Mouse (Mus musculus) olfactory bulb, adult 2 months (tissue): ENCODE data around the gene Szt2. TPM values are rescaled to one million over a fixed set of nuclear protein-coding genes. Genes with fewer than 3 reads are reported as not detected.

ENCODE experiments used
- H3K27ac ChIP-seq: fragments of 200-500 bp; 2 replicates; pipeline ENCODE4 v1.5.1; 2012; ENCODE audit warnings: low read depth, low read length; ENCODE audit not compliant: insufficient read depth
- H3K4me1 ChIP-seq: fragments of 200-500 bp; 2 replicates; pipeline ENCODE4 v1.6.1; 2012; ENCODE audit warnings: low read length; ENCODE audit not compliant: control insufficient read depth, insufficient read depth
- H3K4me3 ChIP-seq: fragments of 200-500 bp; 2 replicates; pipeline ENCODE4 v1.5.1; 2012; ENCODE audit warnings: mild to moderate bottlenecking, low read depth, low read length, moderate library complexity; ENCODE audit not compliant: insufficient read depth
- CTCF ChIP-seq: fragments of 200-500 bp; IDR thresholded peaks from 2 replicates; pipeline ENCODE4 v1.5.1; 2012; ENCODE audit warnings: low read depth, mild to moderate bottlenecking, low read length, moderate library complexity; ENCODE audit not compliant: insufficient read depth
- POLR2A ChIP-seq: fragments of 200-500 bp; IDR thresholded peaks from 2 replicates; pipeline ENCODE4 v1.6.1; 2012; ENCODE audit warnings: mild to moderate bottlenecking, low read depth, low read length, moderate library complexity; ENCODE audit not compliant: insufficient read depth
- WGBS: fragments of 180-500 bp; shearing (Covaris S2); methylation state at CpG from one replicate; pipeline ENCODE4 v1.1.7; 2018; 5-methylcytosine and 5-hydroxymethylcytosine counted together
- polyA plus RNA-seq: library from polyadenylated mRNA; stranded (reverse); fragments of >200 nt; gene quantifications from 2 replicates; pipeline ENCODE4 v1.2.4, GENCODE M21; 2012; ENCODE audit warnings: low replicate concordance; ENCODE audit not compliant: missing spikeins, insufficient read depth, insufficient read length

Gene Szt2
- polyA plus RNA-seq, 1 experiment: not detected

DNA sequence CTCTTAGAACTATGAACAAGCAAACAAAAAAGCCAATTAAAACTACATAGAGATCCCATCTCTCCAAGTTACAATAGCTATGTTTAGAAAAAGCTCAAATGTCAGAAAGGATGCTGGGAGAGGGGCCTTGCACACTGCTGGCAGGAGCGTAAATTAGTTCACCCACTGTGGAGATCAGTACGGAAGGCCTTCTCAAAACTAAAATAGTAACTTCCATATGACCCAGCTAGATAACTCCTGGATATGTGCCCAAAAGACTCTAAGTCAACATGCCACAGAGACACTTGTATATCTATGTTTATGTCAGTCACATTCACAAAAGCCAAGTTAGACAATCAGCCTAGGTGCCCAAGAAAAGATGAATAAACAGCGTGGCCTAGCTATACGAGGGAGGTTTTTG is 13.8 kb downstream of the Szt2 start:
- Histone ChIP-seq H3K4me1 (no peaks in the 10 kb centered on the region), H3K27ac (no peak overlapping the region), H3K4me3 (no peak overlapping the region)
- 82% methylated on average over 4 of the region's 4 CpGs for WGBS
- TF ChIP-seq POLR2A (no peak), CTCF (no peak)

- no peak overlapping the region for H3K27ac ChIP-seq
- 92% methylated on average over 6 of the region's 6 CpGs for WGBS
- no peaks in the 10 kb centered on the region for H3K4me1 ChIP-seq
- H3K4me3 ChIP-seq: no peak overlapping the region
- no peak for TF ChIP-seq POLR2A
- TF ChIP-seq CTCF: no peak
These were observed 14.6 kb downstream of the Szt2 start for GRCm38 (mm10) chr4:118394505-118394904.

DNA sequence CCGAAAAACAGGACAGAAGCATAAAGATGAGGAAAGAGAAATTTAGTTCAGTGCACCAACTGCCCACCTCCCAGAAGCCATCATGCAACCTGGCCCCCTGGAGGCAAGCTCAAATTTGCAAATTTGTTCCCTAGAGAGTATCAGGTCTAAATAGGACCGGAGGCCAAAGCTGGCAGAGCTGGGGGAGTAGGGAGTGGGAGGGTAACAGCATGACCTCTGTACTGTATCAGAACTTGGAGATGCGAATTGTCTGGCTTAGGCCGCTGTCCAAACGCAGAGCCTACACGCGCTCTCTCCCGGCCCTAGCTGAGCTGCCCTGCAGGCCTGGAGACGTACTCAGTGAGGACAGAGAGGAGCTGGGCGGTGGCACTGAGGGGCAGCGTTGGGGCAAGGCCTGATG is 18.9 kb downstream of the Szt2 start:
- Histone ChIP-seq H3K27ac (no peak overlapping the region), H3K4me3 (no peak overlapping the region), H3K4me1 (no peaks in the 10 kb centered on the region)
- 93% methylated on average over 11 of the region's 11 CpGs for WGBS
- TF ChIP-seq CTCF: no peak
- TF ChIP-seq POLR2A: no peak

DNA sequence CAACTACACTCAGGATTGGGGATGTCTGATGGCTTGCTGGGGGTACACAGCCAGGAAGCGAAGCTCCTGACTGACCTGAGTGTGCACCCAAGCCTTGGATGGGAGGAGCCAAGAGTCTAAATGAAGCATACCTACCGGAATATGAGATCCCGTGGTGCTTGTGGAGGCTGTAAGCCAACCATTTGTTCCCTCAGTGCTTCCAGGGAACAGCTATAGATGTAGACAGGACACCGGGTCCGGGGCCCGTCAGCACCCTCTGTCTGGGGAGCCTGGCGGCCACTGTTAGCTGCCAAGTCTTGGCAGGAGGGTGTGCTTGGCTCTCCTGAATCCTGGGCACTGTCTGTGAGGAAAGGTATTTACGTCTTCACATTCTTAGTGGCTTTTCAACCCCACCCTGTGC is 21.8 kb downstream of the Szt2 start:
- Histone ChIP-seq H3K4me3 (no peak overlapping the region), H3K4me1 (no peaks in the 10 kb centered on the region), H3K27ac (no peak overlapping the region)
- TF ChIP-seq POLR2A (no peak), CTCF (no peak)
- WGBS: 84% methylated on average over 8 of the region's 8 CpGs

DNA sequence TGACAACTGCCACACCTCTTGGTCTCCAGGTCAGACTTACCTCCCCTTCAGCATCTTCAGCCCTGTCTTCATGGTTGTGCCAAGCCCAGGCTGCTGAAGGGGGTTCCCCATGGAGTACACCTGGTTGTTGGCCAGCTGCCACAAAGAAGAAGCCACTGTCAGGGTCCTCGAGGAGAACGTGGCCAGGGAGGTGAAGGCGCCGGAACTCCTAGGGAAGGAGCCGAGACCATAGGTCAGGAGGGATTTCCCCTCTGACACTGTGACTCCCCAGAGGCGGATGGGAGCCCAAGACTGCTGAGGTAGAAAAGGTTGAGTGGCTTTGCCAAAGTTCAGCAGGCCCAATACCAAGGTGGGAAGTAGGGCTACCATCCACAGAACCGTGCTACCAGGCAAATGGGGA is 25.8 kb downstream of the Szt2 start:
- Histone ChIP-seq H3K4me3 (no peak overlapping the region), H3K27ac (no peak overlapping the region), H3K4me1 (no peaks in the 10 kb centered on the region)
- no peak for TF ChIP-seq CTCF
- TF ChIP-seq POLR2A: no peak
- 94% methylated on average over 7 of the region's 7 CpGs for WGBS

DNA sequence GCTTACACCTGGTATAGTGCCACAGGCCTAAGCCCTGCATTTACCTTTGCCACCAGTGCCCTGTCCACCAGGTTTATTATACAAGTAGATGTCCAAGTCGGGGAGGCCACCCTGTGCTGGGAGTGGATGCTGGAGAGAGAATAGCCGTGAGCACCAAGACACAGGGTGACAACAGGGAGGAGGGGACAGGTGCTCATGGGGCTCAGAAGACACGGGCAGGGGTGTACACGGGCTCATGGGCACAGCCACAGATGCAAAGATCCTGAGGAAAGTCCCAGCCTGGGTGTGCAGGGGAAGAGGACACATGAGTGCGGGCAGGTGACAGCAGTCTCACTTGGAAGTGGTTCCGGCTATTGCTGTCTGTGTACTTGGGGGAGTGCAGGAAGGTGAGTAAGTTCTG is 33.1 kb downstream of the Szt2 start:
- WGBS: 93% methylated on average over 6 of the region's 6 CpGs

DNA sequence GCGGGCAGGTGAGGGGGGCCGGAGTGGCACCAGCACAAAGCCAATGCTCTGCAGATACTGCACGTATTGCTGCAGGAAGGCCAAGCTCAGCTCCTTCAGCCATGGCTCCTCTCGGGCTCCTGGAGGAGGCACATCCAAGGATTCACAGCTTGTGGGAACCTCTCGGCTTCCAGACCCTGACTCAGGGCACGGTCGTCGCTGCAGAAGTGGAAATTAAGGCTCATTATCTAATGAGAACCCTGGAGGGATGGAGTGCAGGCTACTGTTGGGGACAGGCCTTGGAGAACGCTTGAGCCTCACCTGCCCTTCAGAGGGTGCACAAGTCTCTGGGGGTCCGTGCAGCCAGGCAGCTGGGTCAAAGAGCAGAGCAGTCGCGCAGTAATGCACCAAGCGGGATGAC is 37.3 kb downstream of the Szt2 start:
- Histone ChIP-seq H3K4me1 (no peaks in the 10 kb centered on the region), H3K4me3 (no peak overlapping the region), H3K27ac (no peak overlapping the region)
- no peak for TF ChIP-seq CTCF
- TF ChIP-seq POLR2A: no peak
- 91% methylated on average over 13 of the region's 13 CpGs for WGBS

More for the DNA sequence above, 33.1 kb downstream of the Szt2 start:
- TF ChIP-seq CTCF (no peak), POLR2A (no peak)
- Histone ChIP-seq H3K27ac (no peak overlapping the region), H3K4me3 (no peak overlapping the region), H3K4me1 (no peaks in the 10 kb centered on the region)

DNA sequence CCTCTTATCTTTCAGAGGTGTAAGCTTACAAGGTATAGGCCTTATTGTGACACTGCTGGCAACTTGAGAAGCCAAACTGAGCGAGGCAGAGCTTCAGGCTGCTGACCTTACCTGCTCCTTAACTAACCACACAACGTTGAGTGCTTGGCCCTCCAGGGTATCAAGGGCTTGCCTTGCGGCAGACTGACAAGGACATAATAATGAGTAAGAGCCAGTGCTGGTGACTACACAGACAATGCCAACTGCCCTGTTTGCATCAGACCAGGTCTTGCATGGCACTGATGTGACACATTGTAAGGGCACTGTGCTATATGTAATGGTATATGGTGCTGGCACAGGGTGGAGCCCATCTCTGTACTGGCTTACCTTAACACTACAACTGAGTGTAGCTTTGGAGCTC is 40.5 kb downstream of the Szt2 start:
- no peak overlapping the region for H3K27ac ChIP-seq
- no peaks in the 10 kb centered on the region for H3K4me1 ChIP-seq
- WGBS: 93% methylated on average over 3 of the region's 3 CpGs
- H3K4me3 ChIP-seq: no peak overlapping the region
- TF ChIP-seq POLR2A (no peak), CTCF (no peak)

DNA sequence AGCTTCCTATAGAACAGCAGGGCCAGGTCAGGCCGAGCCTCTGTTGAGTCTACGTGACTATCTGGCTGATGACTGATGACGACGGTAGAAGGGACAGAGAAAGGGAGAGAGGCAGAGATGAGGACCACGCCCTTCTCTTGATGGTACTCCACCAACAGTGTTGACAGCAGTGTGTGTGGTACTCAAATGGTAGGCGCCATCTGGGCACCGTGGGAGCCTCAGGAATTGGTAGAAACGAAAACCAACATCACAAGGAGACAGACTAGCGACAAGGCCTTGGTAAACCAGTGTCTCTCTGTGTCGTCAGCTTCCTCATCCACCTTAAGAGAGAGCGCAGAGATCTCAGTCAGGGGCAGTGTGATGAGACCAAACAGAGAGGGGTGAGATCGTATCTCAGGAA is 41.5 kb downstream of the Szt2 start:
- Histone ChIP-seq H3K27ac (no peak overlapping the region), H3K4me3 (no peak overlapping the region), H3K4me1 (no peaks in the 10 kb centered on the region)
- no peak for TF ChIP-seq POLR2A
- TF ChIP-seq CTCF: no peak
- WGBS: 95% methylated on average over 12 of the region's 12 CpGs

- 93% methylated on average over 14 of the region's 14 CpGs for WGBS
- Histone ChIP-seq H3K4me3 (no peak overlapping the region), H3K27ac (no peak overlapping the region), H3K4me1 (no peaks in the 10 kb centered on the region)
- TF ChIP-seq CTCF (no peak), POLR2A (no peak)
These were observed 43.1 kb downstream of the Szt2 start for GRCm38 (mm10) chr4:118365991-118366390.
